Mouse (Mus musculus) spleen, adult 12 weeks (tissue): ENCODE data around the gene Mpnd.
A peak's percentile ranks its signal among the peaks of the same experiment; 100 is the strongest.

Source experiments
- DNase-seq: peaks from one replicate; pipeline ENCODE4 v3.0.0; 2022; ENCODE audit warnings: low spot score

Mpnd gene

DNA sequence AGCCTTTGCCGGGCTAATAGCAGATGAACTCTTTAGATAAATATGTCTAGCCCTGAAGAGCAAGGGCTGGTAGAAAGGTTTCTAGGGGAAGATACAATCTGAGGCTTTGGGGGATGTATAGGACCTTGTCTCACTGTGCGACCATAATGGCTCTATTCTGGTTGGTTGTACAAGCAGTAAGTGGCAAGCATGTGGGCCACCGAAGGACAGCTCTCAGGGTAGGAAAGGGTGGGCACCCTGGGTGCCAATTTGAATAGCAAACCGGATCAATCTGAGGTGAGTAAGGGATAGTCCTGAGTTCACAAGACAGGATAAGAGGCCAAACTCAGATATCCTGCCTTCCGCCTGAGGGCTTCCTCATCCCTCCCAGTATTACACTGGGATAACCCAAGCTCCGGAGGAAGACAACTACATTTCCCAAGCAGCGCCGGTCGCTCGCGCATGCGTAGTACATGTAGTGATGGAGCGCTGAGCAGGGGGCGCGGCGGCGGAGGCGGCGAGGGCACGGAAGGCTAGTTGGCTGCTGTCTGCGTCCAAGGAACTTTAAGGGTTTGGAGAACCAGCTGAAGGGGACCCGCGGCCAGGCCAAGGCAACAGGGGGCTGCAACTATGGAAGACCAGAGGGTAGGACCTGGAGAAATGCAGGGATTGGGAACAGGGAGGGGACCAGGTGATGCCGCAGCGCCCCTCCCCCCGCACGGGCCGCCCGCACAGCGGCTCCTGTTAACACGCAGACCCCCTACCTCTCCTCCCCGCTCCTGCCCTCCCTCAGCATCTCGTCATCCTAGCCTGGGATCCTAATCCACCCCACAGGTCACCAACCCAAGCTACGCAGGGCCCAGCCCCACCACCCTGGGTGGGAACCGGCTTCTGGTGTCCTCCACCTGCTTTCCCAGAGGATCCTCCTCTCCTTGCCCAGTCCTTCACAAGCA is 19.2 kb upstream of the Mpnd start, which contains the start of gene Fsd1:
TSS of gene Fsd1 (plus strand) at position 480 of the 932 bp plus-strand sequence.
- DNase-seq: no peak

DNA sequence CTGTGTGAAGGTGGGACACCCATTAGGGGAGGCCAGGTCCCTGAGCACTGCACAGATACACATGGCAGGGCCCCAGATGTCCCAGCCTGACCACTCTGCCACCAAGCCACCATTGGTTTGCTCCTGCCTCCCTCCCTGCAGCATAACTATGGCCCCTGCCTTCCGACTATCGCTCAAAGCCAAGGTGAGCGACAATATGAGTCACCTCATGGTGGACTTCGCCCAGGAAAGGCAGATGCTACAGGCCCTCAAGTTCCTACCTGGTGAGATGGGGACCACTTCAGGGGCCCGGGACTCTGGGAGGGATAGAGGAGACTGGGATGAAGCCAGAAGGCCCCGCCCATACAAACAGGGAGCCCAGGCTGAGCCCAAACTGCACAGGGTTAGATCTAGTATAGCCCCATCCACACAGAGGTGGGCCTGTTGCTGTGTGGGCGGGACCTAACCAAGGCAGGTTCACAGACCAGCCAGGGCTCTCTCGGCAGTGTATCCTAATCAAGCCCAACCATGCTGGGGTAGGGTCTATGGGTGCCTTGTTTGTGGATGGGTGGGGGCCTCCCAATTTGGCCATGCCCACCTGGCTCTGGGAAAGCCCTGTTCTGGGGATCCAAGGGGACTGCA is 15.1 kb upstream of the Mpnd start:
- DNase-seq: no peak

DNA sequence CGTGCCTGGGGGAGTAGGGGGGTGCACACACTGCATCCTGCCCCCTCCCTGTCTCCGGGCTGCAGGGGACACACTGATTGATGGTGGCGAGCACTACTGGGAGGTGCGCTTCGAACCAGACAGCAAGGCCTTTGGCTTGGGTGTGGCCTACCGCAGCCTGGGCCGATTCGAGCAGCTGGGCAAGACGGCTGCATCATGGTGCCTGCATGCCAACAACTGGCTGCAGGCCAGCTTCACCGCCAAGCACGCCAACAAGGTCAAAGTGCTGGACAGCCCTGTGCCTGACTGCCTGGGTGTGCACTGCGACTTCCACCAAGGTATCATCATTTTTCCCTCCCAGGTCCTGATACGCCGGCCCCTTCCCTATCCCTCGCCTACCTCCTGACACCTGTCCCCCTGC is 9.5 kb upstream of the Mpnd start:
- DNase-seq: no peak

DNA sequence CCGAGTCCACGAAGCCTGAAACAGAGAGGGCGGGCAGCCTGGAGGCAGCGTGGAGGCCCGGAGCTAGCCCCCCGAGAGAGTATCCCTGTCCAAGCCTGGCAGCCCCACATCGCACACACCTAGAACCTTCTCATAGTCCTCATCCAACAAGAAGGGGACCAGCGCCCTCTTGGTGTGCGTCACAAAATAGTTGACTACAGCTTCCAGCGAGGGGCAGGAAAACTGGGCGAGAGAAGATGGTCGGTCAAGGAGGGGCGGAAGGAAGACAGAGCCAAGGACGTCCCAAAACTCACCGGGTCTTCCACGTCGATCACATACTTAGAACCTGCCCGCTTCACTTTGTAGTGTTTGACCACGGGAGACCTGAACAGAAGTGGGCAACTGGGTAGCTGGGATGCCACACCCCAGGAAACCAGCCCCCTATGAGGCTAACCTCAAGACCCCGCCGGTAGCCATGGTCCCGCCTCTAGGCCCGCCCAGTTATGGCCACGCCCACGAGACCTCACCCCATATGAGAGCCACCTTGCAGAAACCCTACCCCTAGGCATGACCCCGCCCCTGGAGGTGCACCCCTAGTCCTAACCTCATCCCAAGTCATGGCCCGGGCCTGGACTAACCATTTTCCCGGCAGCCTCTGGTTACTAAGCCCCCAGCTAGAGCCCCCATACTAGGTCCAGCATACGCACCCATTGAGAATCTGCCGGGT is 5.6 kb upstream of the Mpnd start:
- no peak for DNase-seq

DNA sequence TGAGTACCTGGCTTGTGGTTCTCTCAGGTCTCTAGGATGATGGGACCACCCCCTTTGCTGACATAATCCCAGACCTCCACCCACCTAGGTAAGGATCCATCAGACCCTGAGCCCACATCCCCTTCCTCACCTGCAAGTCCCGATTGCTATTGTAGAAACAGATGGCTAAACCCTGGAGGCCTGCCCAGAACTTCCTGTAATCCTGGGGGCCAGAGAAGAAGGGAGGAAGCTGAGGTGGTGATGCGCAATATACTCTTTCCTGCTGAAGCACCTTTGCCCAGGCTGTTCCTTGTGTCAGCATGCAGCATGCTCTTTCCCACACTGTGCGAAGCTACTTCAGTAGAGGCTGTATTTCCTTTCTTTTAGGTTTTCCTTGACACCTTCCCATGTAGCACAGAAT is 2.5 kb upstream of the Mpnd start:
- DNase-seq: no peak

DNA sequence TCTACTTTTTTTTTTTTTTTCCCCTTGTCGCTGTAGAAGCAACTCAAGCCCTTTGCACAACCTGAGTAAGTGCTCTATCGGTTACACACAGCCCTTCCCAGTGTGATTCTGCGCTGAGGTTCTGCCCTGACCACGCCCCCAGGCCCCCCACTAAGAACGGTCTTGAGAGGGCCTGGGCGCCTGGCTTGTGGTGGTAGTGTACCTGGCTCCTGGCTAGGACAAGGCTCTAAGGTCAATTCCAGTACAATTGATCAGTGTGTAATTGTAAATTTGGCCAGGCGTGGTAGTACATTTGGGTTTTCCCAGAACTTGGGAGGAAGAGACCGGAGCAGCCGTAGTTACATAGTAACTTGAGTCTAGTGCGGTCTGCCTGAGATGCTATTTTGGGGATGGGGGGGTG is 1.4 kb downstream of the Mpnd start:
- DNase-seq: no peak

DNA sequence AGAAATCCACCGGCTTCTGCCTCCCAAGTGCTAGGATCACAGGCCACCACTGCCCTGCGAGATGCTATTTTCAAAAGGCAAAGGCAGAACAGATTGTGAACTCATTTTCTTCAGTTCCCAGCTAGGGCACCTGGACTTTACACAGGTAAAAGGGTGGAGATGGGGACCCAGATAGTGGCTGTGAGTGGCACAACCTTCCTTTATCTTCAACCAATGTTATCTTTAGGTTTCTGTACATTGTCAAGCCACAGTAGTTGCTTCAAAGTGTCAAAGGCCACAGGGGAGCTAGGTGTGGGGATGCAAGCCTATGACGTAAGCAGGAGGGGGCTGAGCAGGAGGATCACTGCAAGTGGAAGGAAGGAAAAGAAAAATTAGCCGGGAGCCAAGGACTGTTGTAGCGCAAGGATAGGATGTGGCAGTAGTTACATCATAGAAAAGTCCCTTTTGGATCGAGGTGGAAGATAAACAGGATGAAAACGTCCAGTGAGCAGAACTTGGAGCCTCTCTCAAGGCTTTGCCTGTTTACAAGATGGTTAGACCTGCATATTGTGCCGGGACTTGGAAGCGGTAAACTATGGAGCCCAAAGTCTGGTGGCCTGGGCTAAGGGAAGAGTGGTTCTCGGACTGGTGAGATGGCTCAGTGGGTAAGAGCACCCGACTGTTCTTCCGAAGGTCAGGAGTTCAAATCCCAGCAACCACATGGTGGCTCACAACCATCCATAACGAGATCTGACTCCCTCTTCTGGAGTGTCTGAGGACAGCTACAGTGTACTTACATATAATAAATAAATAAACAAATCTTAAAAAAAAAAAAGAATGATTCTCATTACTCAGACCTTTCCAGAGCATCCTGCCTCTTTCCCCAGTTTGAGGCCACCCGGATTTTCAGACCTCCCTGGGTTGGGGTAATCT is 2.2 kb downstream of the Mpnd start:
- no peak for DNase-seq

DNA sequence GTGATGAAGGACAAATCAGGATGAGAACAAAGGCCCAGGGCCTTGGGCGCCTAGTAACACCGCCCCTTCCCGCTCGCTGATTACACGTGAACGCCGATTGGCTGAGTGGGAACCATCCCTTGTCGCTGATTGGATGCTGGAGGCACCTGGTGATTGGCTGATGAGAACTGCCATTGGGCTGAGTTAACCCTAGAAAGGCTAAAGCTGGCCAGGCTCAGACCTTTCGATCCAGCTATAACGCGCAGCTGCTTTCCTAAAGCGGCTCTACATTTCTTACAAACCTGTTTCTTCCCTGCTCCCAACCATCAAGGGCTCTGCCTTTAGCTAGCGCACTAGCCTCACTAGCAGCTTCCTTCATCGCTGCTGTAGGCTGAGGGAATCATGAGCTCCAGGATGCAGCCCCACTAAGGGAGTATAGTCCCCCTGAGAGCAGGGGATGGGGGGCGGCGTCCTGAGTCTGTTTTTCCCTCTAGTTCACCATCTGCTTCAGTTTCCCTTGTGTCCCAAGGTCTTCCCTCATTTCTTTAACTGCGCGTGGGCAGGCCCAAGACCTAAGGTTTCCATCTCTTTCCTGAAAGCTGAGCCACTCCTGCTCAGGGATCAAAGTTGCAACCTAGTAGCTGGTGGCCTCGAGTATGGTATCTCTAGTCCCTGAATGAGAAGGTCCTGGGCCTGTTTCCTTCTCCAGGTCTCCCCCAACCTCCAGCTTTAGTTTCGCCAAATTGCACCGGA is 3.0 kb downstream of the Mpnd start:
- DNase-seq: peak; percentile 77

DNA sequence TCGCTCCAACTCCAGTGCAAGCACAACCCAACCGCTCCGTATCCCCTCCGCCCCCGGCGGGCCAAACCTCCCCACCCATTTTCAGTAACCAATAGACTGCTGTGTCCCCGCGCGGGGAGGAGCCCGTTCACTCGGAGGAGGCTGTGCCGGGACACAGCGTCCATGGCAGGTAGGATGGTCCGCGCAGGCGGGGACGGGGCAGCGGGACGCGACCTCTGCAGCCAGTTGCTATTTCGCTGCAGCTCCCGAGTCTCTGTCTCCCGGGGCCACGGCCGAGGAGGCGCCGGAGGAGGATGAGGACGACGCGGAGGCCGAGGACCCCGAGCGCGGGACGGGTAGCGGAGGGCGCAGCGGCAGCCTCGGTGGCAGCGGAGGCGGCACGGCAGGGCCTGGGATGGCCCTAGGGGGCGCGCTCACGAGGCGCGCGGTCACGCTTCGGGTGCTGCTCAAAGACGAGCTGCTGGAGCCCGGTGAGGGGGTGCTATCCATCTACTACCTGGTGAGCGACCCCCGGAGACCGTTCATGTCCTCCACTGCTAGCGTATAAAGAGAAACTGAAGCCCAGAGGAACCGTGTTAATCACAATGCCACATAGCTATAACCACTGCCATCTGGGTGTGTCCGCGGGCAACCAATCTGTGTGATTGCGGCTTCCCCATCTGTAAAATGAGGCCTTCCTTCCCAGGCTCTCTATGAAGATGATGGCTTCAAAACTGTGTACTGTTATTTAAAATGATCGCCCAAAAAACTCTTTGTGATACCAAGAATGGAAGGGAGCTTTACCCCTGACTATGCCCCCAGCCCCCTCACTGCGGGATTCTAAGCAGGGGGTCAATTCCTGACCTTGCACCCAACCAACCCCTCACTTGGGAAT is 3.8 kb downstream of the Mpnd start:
- peak; percentile 83 for DNase-seq

DNA sequence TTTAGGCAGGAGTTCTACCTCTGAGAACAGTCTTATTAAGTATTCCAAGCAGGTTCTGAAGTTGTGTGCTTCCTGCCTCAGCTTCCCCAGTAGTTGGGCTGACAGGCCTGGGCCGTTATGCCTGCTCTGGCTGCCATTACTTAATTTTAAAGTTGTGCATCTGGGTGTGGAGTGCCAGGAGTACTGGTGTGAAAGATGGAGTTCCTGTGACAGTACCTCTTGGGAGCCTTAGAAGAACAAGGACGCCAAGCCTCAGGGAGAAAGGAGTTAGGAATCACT is 4.4 kb downstream of the Mpnd start:
- no peak for DNase-seq

DNA sequence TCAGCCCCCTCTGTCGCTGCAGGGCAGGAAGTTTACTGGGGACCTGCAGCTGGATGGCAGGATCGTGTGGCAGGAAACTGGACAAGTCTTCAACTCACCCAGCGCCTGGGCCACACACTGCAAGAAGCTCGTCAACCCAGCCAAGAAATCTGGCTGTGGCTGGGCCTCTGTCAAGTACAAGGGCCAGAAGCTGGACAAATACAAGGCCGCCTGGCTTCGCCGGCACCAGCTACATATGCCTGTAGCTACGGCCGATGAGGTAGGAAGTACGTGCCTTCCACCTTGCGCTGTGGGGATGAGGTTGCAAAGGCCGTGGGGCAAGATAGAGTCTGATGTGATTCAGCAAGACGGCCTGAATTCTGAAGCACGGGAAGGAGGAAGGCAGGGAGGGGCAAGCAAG is 4.7 kb downstream of the Mpnd start:
- no peak for DNase-seq

DNA sequence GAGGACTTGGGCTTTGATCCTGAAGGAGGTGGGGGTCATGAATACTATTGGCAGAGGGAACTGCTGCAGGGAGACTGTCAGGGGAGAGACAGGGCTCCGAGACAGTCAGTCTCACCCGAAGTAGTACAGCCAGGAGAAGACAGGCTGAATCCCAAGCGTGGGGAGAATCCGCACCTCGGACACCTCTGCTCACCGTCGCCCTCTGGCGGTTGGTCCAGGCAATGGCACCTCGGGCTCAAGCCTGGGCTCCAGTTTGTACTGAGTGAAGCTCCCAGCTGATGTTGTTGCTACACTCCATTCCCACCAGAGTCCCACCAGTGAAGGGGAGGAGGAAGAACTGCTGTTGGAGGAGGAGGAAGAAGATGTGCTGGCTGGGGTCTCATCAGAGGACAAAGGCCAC is 5.2 kb downstream of the Mpnd start:
- DNase-seq: peak; percentile 68

DNA sequence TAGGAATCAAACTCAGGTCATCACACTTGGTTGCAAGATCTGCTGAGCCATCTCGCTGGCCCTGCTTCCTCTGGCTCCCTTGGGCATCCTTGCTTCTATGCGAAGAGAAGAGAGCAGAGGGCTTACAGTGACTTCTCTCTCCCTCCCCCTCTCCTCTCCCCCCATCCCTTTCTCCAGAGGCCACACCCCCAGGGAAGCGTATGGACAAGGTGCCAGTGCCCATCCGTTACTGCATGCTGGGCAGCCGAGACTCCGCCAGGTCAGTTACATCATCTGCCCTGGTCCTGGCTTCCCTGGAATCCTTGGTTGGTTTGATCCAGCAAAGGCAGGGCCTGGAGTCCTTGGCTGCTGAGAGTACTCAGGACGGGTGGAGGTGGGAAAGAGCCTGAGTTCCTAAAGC is 5.9 kb downstream of the Mpnd start:
- DNase-seq: no peak

DNA sequence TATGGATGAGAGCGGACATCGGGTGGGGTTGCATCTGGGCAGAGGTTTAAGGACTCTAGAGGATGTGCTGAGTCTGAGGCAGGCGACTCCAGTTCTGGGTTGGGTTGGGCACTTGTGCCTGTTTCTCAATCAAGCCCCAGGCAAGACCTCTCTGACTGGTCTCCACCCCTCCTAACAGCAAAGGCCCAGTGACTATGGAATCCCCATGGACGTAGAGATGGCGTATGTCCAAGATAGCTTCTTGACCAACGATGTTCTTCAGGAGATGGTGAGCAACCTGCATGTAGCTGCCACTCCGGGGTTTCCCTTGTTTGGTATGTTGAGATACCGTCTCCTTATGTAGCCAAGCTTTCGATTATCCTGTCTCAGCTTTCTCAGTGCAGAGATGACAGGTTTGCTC is 9.8 kb downstream of the Mpnd start:
- DNase-seq: no peak

DNA sequence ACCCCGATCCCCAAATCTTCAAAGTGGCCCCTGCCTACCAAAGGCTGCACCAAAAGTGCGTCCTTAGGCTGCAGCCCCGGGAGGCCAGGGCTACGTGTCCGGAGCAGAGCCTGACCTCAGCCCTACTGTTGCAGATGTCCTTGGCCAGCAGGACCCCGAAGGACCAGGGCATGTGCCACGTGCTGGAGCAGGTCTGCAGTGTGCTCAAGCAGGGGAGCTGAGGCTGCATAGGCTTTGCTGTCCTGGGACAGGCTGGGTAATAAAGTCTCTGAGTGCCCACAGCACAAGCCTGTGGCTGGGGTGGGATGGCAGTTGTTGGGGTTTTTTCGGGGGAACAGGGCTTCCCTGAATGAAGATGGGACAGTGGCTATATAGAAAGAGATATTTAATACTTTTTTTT is 10.9 kb downstream of the Mpnd start:
- no peak for DNase-seq

DNA sequence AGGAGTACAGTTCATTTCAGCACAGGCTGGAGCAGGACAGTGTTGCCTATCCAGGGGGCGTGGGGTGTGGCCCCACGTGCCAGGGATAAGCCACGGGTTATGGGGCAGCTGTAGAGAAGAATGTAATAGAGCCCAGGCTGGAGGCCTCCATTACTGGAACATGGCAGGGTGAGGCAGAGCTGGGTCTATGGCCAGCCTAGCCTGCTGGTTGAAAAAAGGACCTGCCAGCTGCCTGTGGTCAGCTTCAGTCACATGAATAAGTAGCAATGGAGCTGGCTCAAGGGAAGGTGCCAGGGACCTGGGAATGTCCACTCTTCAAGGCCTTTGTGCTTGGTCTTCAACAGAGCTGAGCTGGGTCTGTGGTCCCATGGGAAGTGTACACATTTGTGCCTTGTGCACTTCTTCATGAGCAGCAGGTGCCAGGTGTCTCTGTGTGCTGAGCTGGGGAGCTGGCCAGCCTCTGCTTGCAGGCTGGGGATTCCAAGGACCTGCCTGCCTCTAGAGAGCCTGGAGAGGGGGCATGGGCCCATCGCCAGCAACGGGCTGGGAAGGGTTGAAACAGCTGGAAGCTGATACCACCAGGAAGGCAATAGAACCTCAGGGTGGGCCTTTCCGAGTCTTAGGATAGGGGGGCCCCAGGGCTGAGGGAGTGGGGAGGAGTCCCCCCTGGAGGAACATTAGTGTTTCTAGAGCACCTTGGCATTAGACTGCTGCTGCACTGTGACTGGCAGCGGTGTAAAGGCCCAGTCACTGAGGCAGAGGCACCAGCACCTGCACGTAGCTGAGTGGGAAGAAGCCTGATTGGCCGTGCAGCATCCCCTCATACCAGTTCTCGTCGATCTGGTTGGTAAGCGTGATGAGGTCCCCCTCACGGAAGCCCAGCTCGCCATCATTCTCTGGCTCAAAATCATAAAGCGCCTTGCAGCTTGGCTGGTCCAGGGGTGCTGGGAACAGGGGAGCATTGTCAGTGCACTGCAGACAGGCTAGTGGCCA is 11.6 kb downstream of the Mpnd start:
- DNase-seq: no peak

DNA sequence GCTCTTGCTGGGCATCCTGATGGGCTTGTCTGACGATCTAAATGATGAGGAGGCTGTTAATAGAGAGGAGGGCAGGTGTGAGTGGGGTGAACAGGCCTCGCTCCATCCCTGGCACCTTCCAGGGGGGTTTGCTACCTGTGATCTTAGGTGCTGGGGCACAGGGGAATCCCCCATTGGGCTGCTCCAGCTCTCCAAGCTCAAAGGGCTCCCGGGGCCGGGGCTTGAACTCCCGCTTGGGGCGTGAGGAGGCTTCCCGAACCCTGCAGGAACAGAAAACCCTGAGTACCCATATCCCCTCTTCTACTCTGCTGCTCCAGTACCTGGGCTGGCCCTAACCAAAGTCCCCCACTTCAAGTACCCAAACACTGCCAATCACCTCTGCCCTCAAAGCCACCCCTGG is 12.3 kb downstream of the Mpnd start:
- no peak for DNase-seq

DNA sequence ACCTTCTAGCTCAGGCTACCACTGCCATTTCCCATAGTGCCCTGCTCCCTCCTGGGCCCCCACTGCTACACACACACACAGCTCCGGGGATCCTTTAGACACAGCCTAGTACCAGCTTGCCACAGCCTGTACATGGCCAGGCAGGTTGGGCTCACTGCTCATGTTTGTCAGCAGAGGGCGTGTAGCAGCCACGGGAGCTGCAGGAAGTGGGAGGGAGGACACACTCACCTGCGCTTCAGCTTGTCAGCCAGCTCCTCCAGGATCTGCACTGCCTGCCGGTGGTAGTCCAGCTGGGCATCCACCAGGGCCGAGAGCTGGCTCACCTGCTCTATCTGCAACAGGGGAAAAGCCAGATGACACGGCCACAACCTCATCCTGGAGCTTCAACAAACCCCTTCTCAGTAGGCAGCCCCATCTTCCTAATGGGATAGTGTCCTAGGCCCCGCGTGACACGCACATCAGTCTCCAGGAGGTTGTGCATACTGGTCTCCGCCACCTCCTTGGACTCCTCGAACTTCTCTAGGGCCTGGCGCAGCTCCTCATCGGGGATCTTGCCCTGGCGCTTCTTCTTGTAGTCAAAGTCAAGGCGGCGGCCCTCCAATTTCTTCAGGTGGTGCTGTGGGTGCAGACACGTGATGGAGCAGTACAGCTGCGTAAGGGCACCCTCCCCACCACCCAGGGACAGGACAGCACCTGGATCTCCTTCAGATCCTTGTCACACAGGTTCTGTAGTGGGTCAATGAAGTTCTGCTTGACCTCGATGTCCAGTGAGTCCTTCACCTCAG is 13.0 kb downstream of the Mpnd start:
- no peak for DNase-seq
